Mouse (Mus musculus): ENCODE data around the gene Hpd.

The Hpd gene

GRCm38 (mm10) chr5:123135471-123136360, 46.8 kb downstream of the Hpd start:
- peak; percentile 99 for DNase-seq (ENCODE audit: low read depth, low spot score)

GRCm38 (mm10) chr5:123134875-123135382, 47.6 kb downstream of the Hpd start:
- DNase-seq (ENCODE audit: low read depth, low spot score), result peak; percentile 93

GRCm38 (mm10) chr5:123134186-123134874, 48.2 kb downstream of the Hpd start:
- DNase-seq (ENCODE audit: low read depth, low spot score), result no peak

- DNase-seq (ENCODE audit: low read depth, low spot score), result peak; percentile 86
Observed at GRCm38 (mm10) chr5:123133784-123134143, 48.8 kb downstream of the Hpd start.

- DNase-seq (ENCODE audit: low read depth, low spot score), result peak; percentile 89
Observed at GRCm38 (mm10) chr5:123133083-123133783, 49.3 kb downstream of the Hpd start.

- peak; percentile 97 for DNase-seq (ENCODE audit: low read depth, low spot score)
Observed at GRCm38 (mm10) chr5:123132308-123133071, 50.0 kb downstream of the Hpd start, which contains the start of gene Rhof. Rhof (minus strand) TSS chr5:123132692.

GRCm38 (mm10) chr5:123130814-123131148, 51.7 kb downstream of the Hpd start:
- no peak for DNase-seq (ENCODE audit: low read depth, low spot score)

- DNase-seq (ENCODE audit: low read depth, low spot score), result no peak
Observed at GRCm38 (mm10) chr5:123130030-123130813, 52.3 kb downstream of the Hpd start.

- DNase-seq (ENCODE audit: low read depth, low spot score), result no peak
Observed at GRCm38 (mm10) chr5:123129170-123129757, 53.3 kb downstream of the Hpd start.

- DNase-seq (ENCODE audit: low read depth, low spot score), result no peak
Observed at GRCm38 (mm10) chr5:123128426-123129169, 53.9 kb downstream of the Hpd start.

- no peak for DNase-seq (ENCODE audit: low read depth, low spot score)
Observed at GRCm38 (mm10) chr5:123127031-123127430, 55.5 kb downstream of the Hpd start.

- no peak for DNase-seq (ENCODE audit: low read depth, low spot score)
Observed at GRCm38 (mm10) chr5:123125638-123126406, 56.7 kb downstream of the Hpd start.

- no peak for DNase-seq (ENCODE audit: low read depth, low spot score)
Observed at GRCm38 (mm10) chr5:123125105-123125504, 57.4 kb downstream of the Hpd start.

GRCm38 (mm10) chr5:123122181-123122580, 60.3 kb downstream of the Hpd start:
- DNase-seq (ENCODE audit: low read depth, low spot score), result peak; percentile 74

All from R1 (cell line).